Mouse (Mus musculus): ENCODE measurements around the gene Rxfp4. TPM values are rescaled to one million over a fixed set of nuclear protein-coding genes. Genes with fewer than 3 reads are reported as not detected.

Gene Rxfp4
- polyA plus RNA-seq, 1 experiment from 2014 or later, result not detected

DNA sequence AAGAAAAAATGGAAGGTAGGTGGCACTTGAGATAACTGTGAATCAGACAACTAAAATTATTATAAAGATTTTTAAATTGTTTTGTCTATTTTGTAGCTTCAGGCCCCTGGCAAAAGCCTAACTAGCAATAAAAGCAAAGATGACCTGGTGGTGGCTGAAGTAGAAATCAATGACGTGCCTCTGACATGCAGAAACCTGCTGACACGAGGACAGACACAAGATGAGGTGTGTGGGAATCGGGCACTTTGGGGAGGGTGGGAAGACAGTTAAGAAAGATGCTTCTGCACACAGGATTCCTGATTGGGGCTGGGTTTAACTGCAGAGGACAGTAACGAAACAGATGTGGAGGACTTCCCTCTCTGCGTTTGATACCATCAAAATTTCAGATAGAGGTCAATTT, 36.1 kb upstream of the Rxfp4 start:
- Histone ChIP-seq H3K4me2 (replicated peaks; ENCODE audit: low read depth) (no peak overlapping the region), H3K27me3 (replicated peaks; ENCODE audit: control insufficient read depth, insufficient read depth, low read length) (no peaks in the 10 kb centered on the region), H3K4me3 (ENCODE audit: low read depth, low read length) (no peak overlapping the region), H3K9me3 (ENCODE audit: control insufficient read depth) (no peaks in the 10 kb centered on the region), H3K36me3 (ENCODE audit: control insufficient read depth, insufficient read depth) (peaks cover 51% of the 10 kb centered on the region), H3K27ac (ENCODE audit: low read depth, low read length) (no peak overlapping the region), H3K9ac (ENCODE audit: low read depth, low read length) (no peak overlapping the region), H3K4me1 (replicated peaks; ENCODE audit: control insufficient read depth, insufficient read depth, low read length) (no peaks in the 10 kb centered on the region)
- 82% methylated on average over 5 of the region's 5 CpGs for WGBS
- TF ChIP-seq CTCF (IDR thresholded peaks at IDR 0.05; ENCODE audit: low read depth), result no peak
- ATAC-seq, result no peak

DNA sequence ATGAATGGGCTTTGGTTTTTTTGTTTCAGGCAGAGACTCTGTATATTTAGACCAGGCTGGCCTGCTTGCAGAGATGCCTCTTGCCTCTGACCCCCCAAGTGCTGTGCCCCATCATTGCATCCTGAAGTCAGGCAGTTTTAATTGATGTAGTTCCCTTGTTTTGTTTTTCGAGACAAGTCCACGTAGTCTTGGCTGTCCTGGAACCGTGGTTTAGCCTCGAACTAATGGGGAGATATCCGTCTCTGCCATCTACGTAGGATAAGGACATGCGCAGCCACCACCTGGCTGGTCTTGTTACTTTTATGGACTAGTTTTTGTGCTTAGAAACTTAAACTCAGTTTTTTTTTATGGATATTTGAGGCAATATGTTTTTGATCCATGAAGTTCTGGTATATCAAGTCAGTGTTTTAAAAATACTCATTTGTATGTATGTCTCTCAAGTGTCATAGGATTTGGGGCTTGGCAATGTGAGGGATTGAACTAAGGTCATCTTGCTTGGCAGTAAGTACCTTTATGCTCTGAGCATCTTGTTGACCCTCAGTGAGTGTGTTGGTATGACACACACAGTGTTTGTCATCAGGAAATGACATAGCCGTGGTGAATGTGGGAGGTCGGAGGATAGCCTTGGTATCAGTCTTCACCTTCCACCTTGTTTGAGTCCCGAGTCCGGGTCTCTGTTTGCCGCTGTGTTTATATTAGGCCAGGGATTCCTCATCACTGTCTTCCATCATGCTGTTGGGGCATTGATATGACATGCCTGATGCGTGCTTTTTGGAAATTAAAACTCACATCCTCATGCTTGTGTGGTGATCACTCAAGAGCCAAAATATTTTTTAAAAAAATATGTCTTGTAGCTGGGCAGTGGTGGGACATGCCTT, 34.0 kb upstream of the Rxfp4 start:
- Histone ChIP-seq H3K9me3 (ENCODE audit: control insufficient read depth) (no peaks in the 10 kb centered on the region), H3K36me3 (ENCODE audit: control insufficient read depth, insufficient read depth) (peaks cover 31% of the 10 kb centered on the region), H3K4me2 (replicated peaks; ENCODE audit: low read depth) (peak overlapping the region; percentile 84), H3K4me1 (replicated peaks; ENCODE audit: control insufficient read depth, insufficient read depth, low read length) (no peaks in the 10 kb centered on the region), H3K27ac (ENCODE audit: low read depth, low read length) (0 out of 2 replicates have a peak overlapping the region, but pooled peaks have one; percentile 21), H3K27me3 (replicated peaks; ENCODE audit: control insufficient read depth, insufficient read depth, low read length) (no peaks in the 10 kb centered on the region), H3K9ac (ENCODE audit: low read depth, low read length) (peak overlapping the region; percentile 96), H3K4me3 (ENCODE audit: low read depth, low read length) (peak overlapping the region; percentile 98)
- no peak for ATAC-seq
- 8% methylated on average over 13 of the region's 13 CpGs for WGBS
- TF ChIP-seq CTCF (IDR thresholded peaks at IDR 0.05; ENCODE audit: low read depth), result no peak

- under 1% methylated on average over 44 of the region's 45 CpGs for WGBS
- H3K4me2 ChIP-seq (replicated peaks; ENCODE audit: low read depth), result peak overlapping the region; percentile 84
- H3K27me3 ChIP-seq (replicated peaks; ENCODE audit: control insufficient read depth, insufficient read depth, low read length), result no peaks in the 10 kb centered on the region
- peak; percentile 59 for ATAC-seq
- peak overlapping the region; percentile 98 for H3K4me3 ChIP-seq (ENCODE audit: low read depth, low read length)
- peak overlapping the region; percentile 96 for H3K9ac ChIP-seq (ENCODE audit: low read depth, low read length)
- H3K36me3 ChIP-seq (ENCODE audit: control insufficient read depth, insufficient read depth), result peaks cover 21% of the 10 kb centered on the region
- TF ChIP-seq CTCF (IDR thresholded peaks at IDR 0.05; ENCODE audit: low read depth), result peak; percentile 58
- H3K27ac ChIP-seq (ENCODE audit: low read depth, low read length), result peak overlapping the region; percentile 99
- no peaks in the 10 kb centered on the region for H3K4me1 ChIP-seq (replicated peaks; ENCODE audit: control insufficient read depth, insufficient read depth, low read length)
- no peaks in the 10 kb centered on the region for H3K9me3 ChIP-seq (ENCODE audit: control insufficient read depth)
These were observed 33.1 kb upstream of the Rxfp4 start for GRCm38 (mm10) chr3:88685958-88686451.

GRCm38 (mm10) chr3:88684980-88685941, 32.3 kb upstream of the Rxfp4 start, which contains the start of gene Khdc4:
TSS of gene Khdc4 (plus strand) at chr3:88685803.
- Histone ChIP-seq H3K9ac (ENCODE audit: low read depth, low read length) (peak within 1 kb of the TSS; percentile 96), H3K4me1 (replicated peaks; ENCODE audit: control insufficient read depth, insufficient read depth, low read length) (no peaks in the 10 kb centered on the region), H3K4me2 (replicated peaks; ENCODE audit: low read depth) (peak within 1 kb of the TSS; percentile 84), H3K36me3 (ENCODE audit: control insufficient read depth, insufficient read depth) (peaks cover 14% of the 10 kb centered on the region), H3K27me3 (replicated peaks; ENCODE audit: control insufficient read depth, insufficient read depth, low read length) (no peaks in the 10 kb centered on the region), H3K9me3 (ENCODE audit: control insufficient read depth) (no peaks in the 10 kb centered on the region), H3K4me3 (ENCODE audit: low read depth, low read length) (peak within 1 kb of the TSS; percentile 98), H3K27ac (ENCODE audit: low read depth, low read length) (peak within 1 kb of the TSS; percentile 99)
- no peak for TF ChIP-seq CTCF (IDR thresholded peaks at IDR 0.05; ENCODE audit: low read depth)
- ATAC-seq, result peak; percentile 95
- under 1% methylated on average over 47 of the region's 47 CpGs for WGBS

DNA sequence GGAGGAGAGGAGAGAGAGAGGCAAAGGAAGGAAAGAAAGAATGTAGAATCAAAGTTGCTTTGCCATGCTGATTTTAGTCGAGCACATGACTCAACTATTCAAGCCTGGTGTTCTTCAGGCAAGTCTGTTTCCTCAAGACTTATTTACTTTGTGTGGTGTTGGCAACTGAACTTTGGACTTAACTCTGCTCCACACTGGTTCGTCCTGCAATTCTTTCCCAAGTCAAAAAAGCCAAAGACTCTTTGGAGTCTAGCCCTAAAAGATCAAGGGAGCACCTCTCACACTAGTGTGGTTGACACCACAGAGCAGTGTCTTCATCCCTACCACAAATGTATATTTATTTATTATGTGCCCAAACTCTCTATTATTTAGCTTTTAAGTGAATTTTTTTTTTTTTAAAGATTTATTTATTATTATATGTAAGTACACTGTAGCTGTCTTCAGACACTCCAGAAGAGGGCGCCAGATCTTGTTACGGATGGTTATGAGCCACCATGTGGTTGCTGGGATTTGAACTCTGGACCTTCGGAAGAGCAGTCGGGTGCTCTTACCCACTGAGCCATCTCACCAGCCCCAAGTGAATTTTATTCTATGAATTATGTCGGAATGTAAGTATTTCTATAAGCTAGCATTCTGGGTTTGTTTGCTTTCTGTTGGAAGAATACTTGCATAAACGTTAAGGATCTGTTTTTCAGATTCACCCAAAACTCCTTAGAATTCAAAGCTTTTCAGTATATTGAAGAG, 31.5 kb upstream of the Rxfp4 start:
- peak; percentile 34; the same call in 1 of the 2 replicates for TF ChIP-seq CTCF (IDR thresholded peaks at IDR 0.05; ENCODE audit: low read depth)
- H3K9ac ChIP-seq (ENCODE audit: low read depth, low read length), result peak overlapping the region; percentile 96; the same call in 1 of the 2 replicates
- H3K4me3 ChIP-seq (ENCODE audit: low read depth, low read length), result peak overlapping the region; percentile 98
- peak; percentile 59 for ATAC-seq
- peaks cover 5% of the 10 kb centered on the region for H3K36me3 ChIP-seq (ENCODE audit: control insufficient read depth, insufficient read depth)
- peak overlapping the region; percentile 99 for H3K27ac ChIP-seq (ENCODE audit: low read depth, low read length)
- H3K4me2 ChIP-seq (replicated peaks; ENCODE audit: low read depth), result peak overlapping the region; percentile 84
- WGBS, result 29% methylated on average over 7 of the region's 8 CpGs
- no peaks in the 10 kb centered on the region for H3K4me1 ChIP-seq (replicated peaks; ENCODE audit: control insufficient read depth, insufficient read depth, low read length)
- H3K27me3 ChIP-seq (replicated peaks; ENCODE audit: control insufficient read depth, insufficient read depth, low read length), result no peaks in the 10 kb centered on the region
- no peaks in the 10 kb centered on the region for H3K9me3 ChIP-seq (ENCODE audit: control insufficient read depth)
